Mouse (Mus musculus) heart, adult 2 months (tissue): ENCODE results near the gene Prickle2.

ENCODE experiments used
- CTCF ChIP-seq: fragments of 200-600 bp; IDR thresholded peaks from 2 replicates; pipeline ENCODE4 v1.8.1; 2022; ENCODE audit warnings: antibody characterized with exemption, mild to moderate bottlenecking, moderate library complexity
- EP300 ChIP-seq: fragments of 200-500 bp; IDR thresholded peaks from 2 replicates; pipeline ENCODE4 v1.6.1; 2011; ENCODE audit warnings: low read depth, low read length, control low read depth; ENCODE audit not compliant: insufficient read depth
- POLR2A ChIP-seq: fragments of 200-500 bp; IDR thresholded peaks from 2 replicates; pipeline ENCODE4 v1.6.1; 2011; ENCODE audit warnings: mild to moderate bottlenecking, low read depth, low read length, control low read depth; ENCODE audit not compliant: insufficient read depth

- TF ChIP-seq POLR2A (no peak), CTCF (no peak), EP300 (no peak)
Observed at GRCm38 (mm10) chr6:92670518-92671147, 35.3 kb downstream of the Prickle2 start.
